Comparison of ENCODE assay signal across 8 mouse cellular contexts in the genomic region with DNA sequence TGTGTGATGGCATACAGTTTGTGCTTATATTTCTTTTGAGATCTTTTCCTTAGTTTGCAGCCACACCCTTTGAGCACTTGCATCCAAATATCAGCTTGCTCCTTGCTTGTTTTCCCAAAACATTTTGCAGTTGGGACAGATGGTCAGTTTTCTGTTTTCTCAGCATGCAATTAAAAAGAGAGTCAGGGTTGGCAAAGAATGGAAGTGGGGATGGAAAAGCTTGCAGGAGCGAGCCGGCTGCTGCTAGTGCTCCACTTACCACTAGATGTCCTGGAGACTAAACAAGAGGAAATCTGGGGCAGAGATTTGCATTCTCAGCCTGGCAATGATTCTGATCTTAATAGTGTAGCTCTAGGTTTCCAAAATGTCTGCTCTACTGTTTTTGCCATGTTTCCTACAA.
DNase-seq lines count a peak whose midpoint lies in the region; ATAC-seq and TF ChIP-seq lines count a peak whose summit lies in the region.
"Had no signal": no experiment of that assay in that cellular context is flagged by ENCODE, and none has a peak within 500 bp of the region (broad histone marks: within the 10 kb centered on the region; RNA-seq: fewer than 3 reads in every experiment).

No protein-coding gene starts in this region.

- no peak overlapping the region for H3K4me3 ChIP-seq in lung, embryonic 14.5 days (ENCODE audit: low read depth, low read length)
- H3K4me3 ChIP-seq: liver, embryonic 15.5 days had no signal

- no peak overlapping the region for H3K9ac ChIP-seq in lung, embryonic 14.5 days
- H3K9ac ChIP-seq: liver, embryonic 15.5 days had no signal

- H3K4me1 ChIP-seq in lung, embryonic 14.5 days (ENCODE audit: insufficient read depth), result no peaks in the 10 kb centered on the region
- H3K4me1 ChIP-seq: liver, embryonic 15.5 days had no signal

- ATAC-seq in lung, embryonic 14.5 days (ENCODE audit: insufficient read depth), result no peak
- peak; percentile 97 for ATAC-seq in frontal cortex, adult (ENCODE audit: low TSS enrichment)

- H3K36me3 ChIP-seq in lung, embryonic 14.5 days (ENCODE audit: insufficient read depth), result no peaks in the 10 kb centered on the region
- H3K36me3 ChIP-seq: liver, embryonic 15.5 days had no signal

- 9% methylated on average over 2 of the region's 2 CpGs for WGBS in lung, embryonic 14.5 days

- TF ChIP-seq CTCF in lung, embryonic 14.5 days (IDR thresholded peaks at IDR 0.05; ENCODE audit: low read depth), result peak; percentile 44

- H3K27me3 ChIP-seq in lung, embryonic 14.5 days (ENCODE audit: insufficient read depth, low read length), result no peaks in the 10 kb centered on the region
- H3K27me3 ChIP-seq: liver, embryonic 15.5 days had no signal

- H3K9me3 ChIP-seq in lung, embryonic 14.5 days (ENCODE audit: low read depth, low read length), result no peaks in the 10 kb centered on the region
- H3K9me3 ChIP-seq: liver, embryonic 15.5 days had no signal

- peak; percentile 64 for DNase-seq in lung, embryonic 14.5 days
- DNase-seq in lung, adult 18-20 months, result no peak
- DNase-seq in cerebellum, adult 18-20 months, result peak; percentile 83 to 93
- DNase-seq in right cerebral cortex, postnatal 14 days, result peak; percentile 44
- DNase-seq in urinary bladder, adult 18-20 months (ENCODE audit: low spot score in 2 of 2), result no peak
- DNase-seq in adrenal gland, postnatal 14 days, result no peak

- no peak overlapping the region for H3K27ac ChIP-seq in lung, embryonic 14.5 days (ENCODE audit: low read depth)
- H3K27ac ChIP-seq: liver, embryonic 15.5 days had no signal

- H3K4me2 ChIP-seq in lung, embryonic 14.5 days, result no peak overlapping the region
- H3K4me2 ChIP-seq: liver, embryonic 15.5 days had no signal

Comparison
In these comparisons a context has a peak if more than half of its experiments do, and no peak if none do; other contexts are left out.
1. DNase-seq: peak in lung, embryonic 14.5 days (single experiment), cerebellum, adult 18-20 months (2 of 2) and right cerebral cortex, postnatal 14 days (single experiment); none in lung, adult 18-20 months (0 of 2), urinary bladder, adult 18-20 months (0 of 2) and adrenal gland, postnatal 14 days (single experiment).